11 mouse cellular contexts compared by ENCODE assay signal in the genomic region with DNA sequence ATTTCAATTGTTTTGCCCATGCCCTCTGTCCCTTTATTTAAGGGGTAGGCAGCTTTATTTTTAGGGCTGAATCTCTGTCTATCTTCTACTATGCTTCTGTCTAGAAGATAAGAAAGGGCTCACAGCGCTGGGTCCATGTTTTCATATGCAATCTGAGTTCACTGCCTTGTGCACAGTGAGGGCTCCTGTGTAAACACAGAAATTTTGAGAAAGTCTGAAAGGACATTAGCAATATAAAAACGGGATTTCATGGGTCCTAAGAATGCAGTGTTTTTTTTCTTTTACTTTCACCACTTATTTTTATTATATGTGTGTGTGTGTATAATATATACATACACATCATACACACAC. TPM values are rescaled to one million over a fixed set of nuclear protein-coding genes. Genes with fewer than 3 reads are reported as not detected.
A peak's percentile ranks its signal among the peaks of the same experiment; 100 is the strongest.
DNase-seq lines count a peak whose midpoint lies in the region; ATAC-seq and TF ChIP-seq lines count a peak whose summit lies in the region.
"Had no signal": no experiment of that assay in that cellular context is flagged by ENCODE, and none has a peak within 500 bp of the region (broad histone marks: within the 10 kb centered on the region; RNA-seq: fewer than 3 reads in every experiment).

No protein-coding gene starts in this region.

- no peaks in the 10 kb centered on the region for H3K9me3 ChIP-seq in heart, embryonic 14.5 days (ENCODE audit: control insufficient read depth, low read length)
- H3K9me3 ChIP-seq in ES-E14 (ENCODE audit: control insufficient read depth, insufficient read depth, low read depth, low read length) = no peaks in the 10 kb centered on the region
- no peaks in the 10 kb centered on the region for H3K9me3 ChIP-seq in forebrain, postnatal 0 days (ENCODE audit: low read length)
- H3K9me3 ChIP-seq in midbrain, embryonic 12.5 days = no peaks in the 10 kb centered on the region

- peak overlapping the region; percentile 0; the same call in 1 of the 2 replicates for H3K4me2 ChIP-seq in heart, embryonic 14.5 days (ENCODE audit: low read length)
- H3K4me2 ChIP-seq in forebrain, postnatal 0 days (ENCODE audit: low read depth) = no peak overlapping the region
- H3K4me2 ChIP-seq in midbrain, embryonic 12.5 days (replicated peaks) = 0 out of 2 replicates have a peak overlapping the region, but pooled peaks have one; percentile 29

- no peak for DNase-seq in heart, adult 18-20 months
- no peak for DNase-seq in ES-E14 (ENCODE audit: low read depth, low spot score)
- no peak for DNase-seq in forebrain, postnatal 0 days
- DNase-seq in right cerebral cortex, postnatal 14 days = no peak
- no peak for DNase-seq in urinary bladder, adult 2 months (ENCODE audit: low spot score)
- DNase-seq: lung, adult 18-20 months had no signal

- in situ Hi-C loops in ES-E14 (cut with MboI; ENCODE audit: low sequenced_read_pairs in 2 of 2, unreplicated experiment in 2 of 2) = no loop called here

- no peak for ATAC-seq in heart, embryonic 14.5 days (ENCODE audit: insufficient number of reproducible peaks, insufficient read depth, low FRiP score, low read depth)
- no peak for ATAC-seq in forebrain, postnatal 0 days
- ATAC-seq in midbrain, embryonic 12.5 days (ENCODE audit: low FRiP score, low read depth) = no peak; the same call in 1 of the 2 replicates
- no peak for ATAC-seq in frontal cortex, adult (ENCODE audit: low TSS enrichment)

- 44% methylated on average over 2 of the region's 2 CpGs for WGBS in heart, embryonic 14.5 days
- WGBS in forebrain, postnatal 0 days = 57% methylated on average over 2 of the region's 2 CpGs
- 62% methylated on average over 2 of the region's 2 CpGs for WGBS in midbrain, embryonic 12.5 days

- H3K9ac ChIP-seq in heart, embryonic 14.5 days (ENCODE audit: low read length) = no peak overlapping the region
- no peak overlapping the region for H3K9ac ChIP-seq in ES-E14 (ENCODE audit: insufficient read depth, low read depth, low read length, poor library complexity, severe bottlenecking)
- no peak overlapping the region for H3K9ac ChIP-seq in forebrain, postnatal 0 days
- H3K9ac ChIP-seq in midbrain, embryonic 12.5 days (replicated peaks) = no peak overlapping the region

- H3K4me1 ChIP-seq in heart, embryonic 14.5 days (ENCODE audit: control insufficient read depth in 2 of 2, insufficient read depth in 2 of 2, low read length in 2 of 2) = peaks cover 4 to 6% of the 10 kb centered on the region in 2 experiments; a peak in 2 of 4 replicates
- peaks cover 0 to 3% of the 10 kb centered on the region in 2 experiments; a peak in 1 of 4 replicates for H3K4me1 ChIP-seq in ES-E14 (ENCODE audit: control insufficient read depth in 2 of 2, insufficient read depth in 2 of 2, low read length in 2 of 2, poor library complexity in 1 of 2)
- H3K4me1 ChIP-seq in forebrain, postnatal 0 days (ENCODE audit: insufficient read depth) = no peaks in the 10 kb centered on the region
- H3K4me1 ChIP-seq in midbrain, embryonic 12.5 days = peaks cover 23% of the 10 kb centered on the region

- no peak for TF ChIP-seq CTCF in forebrain, postnatal 0 days (IDR thresholded peaks at IDR 0.05; ENCODE audit: low read depth)

- H3K27ac ChIP-seq in heart, embryonic 14.5 days (replicated peaks in 1 of 2; ENCODE audit: control insufficient read depth in 1 of 2, insufficient read depth in 1 of 2, low read depth in 2 of 2, low read length in 2 of 2) = peak overlapping the region in 1 of 2 experiments; percentile 38; a peak in 1 of 4 replicates
- 0 out of 2 replicates have a peak overlapping the region, but pooled peaks have one; percentile 6 for H3K27ac ChIP-seq in ES-E14 (ENCODE audit: insufficient read depth, low read depth, low read length, poor library complexity, severe bottlenecking)
- 0 out of 2 replicates have a peak overlapping the region, but pooled peaks have one; percentile 0 for H3K27ac ChIP-seq in forebrain, postnatal 0 days (ENCODE audit: low read depth, low read length)
- H3K27ac ChIP-seq in midbrain, embryonic 12.5 days (replicated peaks) = peak overlapping the region; percentile 65

- H3K36me3 ChIP-seq in heart, embryonic 14.5 days (ENCODE audit: control insufficient read depth, insufficient read depth, low read length) = no peaks in the 10 kb centered on the region
- H3K36me3 ChIP-seq in ES-E14 (ENCODE audit: control insufficient read depth, insufficient read depth, low read length, poor library complexity, severe bottlenecking) = no peaks in the 10 kb centered on the region
- H3K36me3 ChIP-seq in forebrain, postnatal 0 days (ENCODE audit: insufficient read depth) = no peaks in the 10 kb centered on the region
- H3K36me3 ChIP-seq in midbrain, embryonic 12.5 days = no peaks in the 10 kb centered on the region

- H3K4me3 ChIP-seq in heart, embryonic 14.5 days (ENCODE audit: control insufficient read depth in 1 of 2, insufficient read depth in 1 of 2, low read depth in 1 of 2, low read length in 2 of 2) = no peak overlapping the region
- H3K4me3 ChIP-seq in ES-E14 (ENCODE audit: insufficient read depth in 1 of 2, low read depth in 1 of 2, low read length in 2 of 2, poor library complexity in 1 of 2, severe bottlenecking in 1 of 2) = no peak overlapping the region
- no peak overlapping the region for H3K4me3 ChIP-seq in forebrain, postnatal 0 days (ENCODE audit: low read depth, low read length)
- no peak overlapping the region for H3K4me3 ChIP-seq in midbrain, embryonic 12.5 days

- H3K27me3 ChIP-seq in heart, embryonic 14.5 days (ENCODE audit: control insufficient read depth, insufficient read depth, low read length) = no peaks in the 10 kb centered on the region
- H3K27me3 ChIP-seq in forebrain, postnatal 0 days (ENCODE audit: insufficient read depth, low read length) = no peaks in the 10 kb centered on the region
- no peaks in the 10 kb centered on the region for H3K27me3 ChIP-seq in midbrain, embryonic 12.5 days

TF ChIP-seq in ES-E14, 5 proteins besides CTCF, POLR2A, EP300 and RAD21:
- TF ChIP-seq ZNF384 (IDR thresholded peaks at IDR 0.05; ENCODE audit: low read depth, low read length) = no peak
- no peak for TF ChIP-seq HCFC1 (IDR thresholded peaks at IDR 0.05; ENCODE audit: borderline replicate concordance, insufficient read depth, low read length)
- TF ChIP-seq CHD2 (IDR thresholded peaks at IDR 0.05; ENCODE audit: low read depth, low read length) = no peak
- no peak for TF ChIP-seq ZC3H11A (IDR thresholded peaks at IDR 0.05; ENCODE audit: borderline replicate concordance, low read depth, low read length)
- no peak for TF ChIP-seq MAFK (IDR thresholded peaks at IDR 0.05; ENCODE audit: insufficient read depth, low read depth, low read length)

RNA-seq across cellular contexts. Expression of a gene that starts 15.3 kb away (rescaled TPM):
- 35.1 and 35.8 TPM in 2 replicates for polyA plus RNA-seq in heart, embryonic 14.5 days (2014; fragmentation: Nextera tagmentation; extraction: Ambion mirVana)
- total RNA-seq in heart, adult 18-20 months (2021) = 10 to 100 TPM; 35.6 to 41.0 TPM
- total RNA-seq in ES-E14 (2012; rRNA removed) = 7.6 and 12.8 TPM in 2 replicates
- total RNA-seq in forebrain, postnatal 0 days (2014; rRNA removed) = 14.1 and 14.7 TPM in 2 replicates
- polyA plus RNA-seq in forebrain, postnatal 0 days (2015; fragmentation: Nextera tagmentation; extraction: Ambion mirVana) = 6.5 and 9.2 TPM in 2 replicates
- polyA plus RNA-seq in midbrain, embryonic 12.5 days (2016; fragmentation: Nextera tagmentation; extraction: Ambion mirVana) = 35.9 and 37.8 TPM in 2 replicates
- polyA plus RNA-seq in urinary bladder, adult 2 months (2012; rRNA removed) = 14.3 and 17.9 TPM in 2 replicates

RNA-seq across cellular contexts. Expression of a gene that starts 40.5 kb away (rescaled TPM):
- 0.07 TPM in 1 of 2 replicates, not detected in the other for polyA plus RNA-seq in heart, embryonic 14.5 days (2014; fragmentation: Nextera tagmentation; extraction: Ambion mirVana)
- total RNA-seq in heart, adult 18-20 months (2021) = under 1 TPM in 1 of 2 experiments, not detected in 1; 0.13 TPM
- total RNA-seq in ES-E14 (2012; rRNA removed) = 0.16 and 0.54 TPM in 2 replicates
- 0.08 TPM in 1 of 2 replicates, not detected in the other for total RNA-seq in forebrain, postnatal 0 days (2014; rRNA removed)
- 0.06 TPM in 1 of 2 replicates, not detected in the other for polyA plus RNA-seq in forebrain, postnatal 0 days (2015; fragmentation: Nextera tagmentation; extraction: Ambion mirVana)
- not detected in 2 replicates for polyA plus RNA-seq in midbrain, embryonic 12.5 days (2016; fragmentation: Nextera tagmentation; extraction: Ambion mirVana)
- polyA plus RNA-seq in urinary bladder, adult 2 months (2012; rRNA removed) = 0.04 TPM in 2 replicates
- total RNA-seq: adrenal gland, postnatal 14 days; gastrocnemius, postnatal 14 days had no signal

RNA-seq across cellular contexts. Expression of a gene that starts 41.3 kb away (rescaled TPM):
- polyA plus RNA-seq in heart, embryonic 14.5 days (2014; fragmentation: Nextera tagmentation; extraction: Ambion mirVana) = 1.5 and 2.4 TPM in 2 replicates
- total RNA-seq in heart, adult 18-20 months (2021) = not detected
- 0.76 and 1.1 TPM in 2 replicates for total RNA-seq in ES-E14 (2012; rRNA removed)
- 2.2 and 3.1 TPM in 2 replicates for total RNA-seq in forebrain, postnatal 0 days (2014; rRNA removed)
- polyA plus RNA-seq in forebrain, postnatal 0 days (2015; fragmentation: Nextera tagmentation; extraction: Ambion mirVana) = 4.3 and 5.6 TPM in 2 replicates
- polyA plus RNA-seq in midbrain, embryonic 12.5 days (2016; fragmentation: Nextera tagmentation; extraction: Ambion mirVana) = 2.2 and 2.3 TPM in 2 replicates
- 0.10 and 0.21 TPM in 2 replicates for polyA plus RNA-seq in urinary bladder, adult 2 months (2012; rRNA removed)
- total RNA-seq: gastrocnemius, postnatal 14 days had no signal
